Mouse (Mus musculus): Measurements from ENCODE around the gene Trim27.

The Trim27 gene

GRCm38 (mm10) chr13:21221656-21222462, 42.6 kb downstream of the Trim27 start:
- DNase-seq, result no peak

- DNase-seq, result peak; percentile 71
Observed at GRCm38 (mm10) chr13:21222463-21223022, 43.3 kb downstream of the Trim27 start.

GRCm38 (mm10) chr13:21223242-21223655, 44.0 kb downstream of the Trim27 start:
- DNase-seq, result no peak

- DNase-seq, result no peak
Observed at GRCm38 (mm10) chr13:21224376-21224775, 45.1 kb downstream of the Trim27 start.

- DNase-seq, result no peak
Observed at GRCm38 (mm10) chr13:21225206-21225605, 46.0 kb downstream of the Trim27 start.

GRCm38 (mm10) chr13:21226031-21226430, 46.8 kb downstream of the Trim27 start:
- no peak for DNase-seq

GRCm38 (mm10) chr13:21233732-21234705, 54.8 kb downstream of the Trim27 start:
- peak; percentile 78 for DNase-seq

GRCm38 (mm10) chr13:21236714-21237113, 57.5 kb downstream of the Trim27 start:
- DNase-seq, result peak; percentile 93

- no peak for DNase-seq
Observed at GRCm38 (mm10) chr13:21237161-21237560, 57.9 kb downstream of the Trim27 start.

GRCm38 (mm10) chr13:21240788-21241187, 61.5 kb downstream of the Trim27 start:
- DNase-seq, result no peak

- no peak for DNase-seq
Observed at GRCm38 (mm10) chr13:21242408-21243125, 63.3 kb downstream of the Trim27 start.

GRCm38 (mm10) chr13:21243196-21243595, 64.0 kb downstream of the Trim27 start:
- no peak for DNase-seq

- DNase-seq, result no peak
Observed at GRCm38 (mm10) chr13:21244089-21244488, 64.8 kb downstream of the Trim27 start.
